21 mouse cellular contexts compared by ENCODE assay signal in the genomic region with DNA sequence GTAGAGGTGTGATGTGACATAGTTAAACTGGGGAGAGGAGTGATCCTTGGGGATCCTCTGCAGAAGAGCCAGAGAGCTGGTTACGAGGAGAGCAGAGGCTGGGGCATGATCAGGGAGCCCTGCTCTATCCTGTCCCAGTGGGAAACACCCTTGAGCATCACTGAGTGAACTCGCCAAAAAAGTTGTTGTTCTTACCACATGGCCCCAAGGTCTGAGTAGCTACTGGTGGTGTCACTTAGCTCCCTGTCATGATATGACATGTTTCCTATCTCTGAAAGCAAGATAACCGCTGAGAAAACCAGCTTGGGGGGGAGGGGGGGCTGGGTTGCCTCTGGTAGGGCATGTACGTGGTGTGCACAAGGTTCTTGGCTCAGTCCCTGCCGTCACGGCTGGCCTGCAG.
DNase-seq lines count a peak whose midpoint lies in the region; ATAC-seq and TF ChIP-seq lines count a peak whose summit lies in the region.
"Had no signal": no experiment of that assay in that cellular context is flagged by ENCODE, and none has a peak within 500 bp of the region (broad histone marks: within the 10 kb centered on the region; RNA-seq: fewer than 3 reads in every experiment).

No protein-coding gene starts in this region.

- intact Hi-C loops in heart, postnatal 14 days (cut with DNase I): no loop called here

- H3K27me3 ChIP-seq in cerebellum, adult 2 months (ENCODE audit: control insufficient read depth, insufficient read depth, low read length): no peaks in the 10 kb centered on the region
- no peaks in the 10 kb centered on the region for H3K27me3 ChIP-seq in heart, embryonic 16.5 days (ENCODE audit: control insufficient read depth, insufficient read depth, low read length)
- H3K27me3 ChIP-seq in liver, embryonic 16.5 days (ENCODE audit: control insufficient read depth, insufficient read depth, low read depth, low read length): no peaks in the 10 kb centered on the region
- H3K27me3 ChIP-seq in liver, postnatal 0 days (ENCODE audit: insufficient read depth, low read length): no peaks in the 10 kb centered on the region
- H3K27me3 ChIP-seq: embryonic facial prominence, embryonic 12.5 days; embryonic facial prominence, embryonic 15.5 days; hindbrain, embryonic 12.5 days; hindbrain, embryonic 15.5 days had no signal

- H3K4me2 ChIP-seq in heart, embryonic 16.5 days (ENCODE audit: low read depth, low read length): no peak overlapping the region
- H3K4me2 ChIP-seq in liver, embryonic 16.5 days (ENCODE audit: low read depth, low read length): no peak overlapping the region
- H3K4me2 ChIP-seq in liver, postnatal 0 days (ENCODE audit: low read depth, low read length): no peak overlapping the region
- H3K4me2 ChIP-seq: embryonic facial prominence, embryonic 12.5 days; embryonic facial prominence, embryonic 15.5 days; hindbrain, embryonic 12.5 days; hindbrain, embryonic 15.5 days had no signal

- peak; percentile 60; the same call in 1 of the 2 replicates for ATAC-seq in heart, embryonic 16.5 days (replicated peaks; ENCODE audit: extremely low read depth, insufficient read depth, low FRiP score)
- ATAC-seq in liver, embryonic 16.5 days (ENCODE audit: low read depth): peak; percentile 35
- ATAC-seq in liver, postnatal 0 days: no peak
- ATAC-seq: activated CD4-positive, CD25-positive, alpha-beta regulatory T cell, adult 4 months; forebrain, embryonic 14.5 days; forebrain, postnatal 0 days; intestine, postnatal 0 days had no signal

- peak overlapping the region; percentile 62; the same call in 1 of the 2 replicates for H3K27ac ChIP-seq in cerebellum, adult 2 months (ENCODE audit: insufficient read depth, low read length)
- H3K27ac ChIP-seq in heart, embryonic 16.5 days (ENCODE audit: low read length): no peak overlapping the region
- no peak overlapping the region for H3K27ac ChIP-seq in liver, embryonic 16.5 days (ENCODE audit: low read length)
- no peak overlapping the region for H3K27ac ChIP-seq in liver, postnatal 0 days (ENCODE audit: low read depth)
- H3K27ac ChIP-seq: embryonic facial prominence, embryonic 12.5 days; embryonic facial prominence, embryonic 15.5 days; gastrocnemius, adult 2 months; hindbrain, embryonic 12.5 days; hindbrain, embryonic 15.5 days had no signal

- H3K36me3 ChIP-seq in heart, embryonic 16.5 days (ENCODE audit: control insufficient read depth, insufficient read depth): peaks cover 50% of the 10 kb centered on the region
- H3K36me3 ChIP-seq in liver, embryonic 16.5 days (ENCODE audit: control insufficient read depth, insufficient read depth): peaks cover 9% of the 10 kb centered on the region; the same call in 1 of the 2 replicates
- peaks cover 16% of the 10 kb centered on the region; the same call in 1 of the 2 replicates for H3K36me3 ChIP-seq in liver, postnatal 0 days (replicated peaks; ENCODE audit: insufficient read depth, low read length)

- no peaks in the 10 kb centered on the region for H3K9me3 ChIP-seq in heart, embryonic 16.5 days (replicated peaks; ENCODE audit: control insufficient read depth, low read length)
- H3K9me3 ChIP-seq in liver, embryonic 16.5 days (replicated peaks; ENCODE audit: control insufficient read depth, low read length): no peaks in the 10 kb centered on the region
- H3K9me3 ChIP-seq in liver, postnatal 0 days (ENCODE audit: low read length): no peaks in the 10 kb centered on the region
- H3K9me3 ChIP-seq: embryonic facial prominence, embryonic 12.5 days; embryonic facial prominence, embryonic 15.5 days; hindbrain, embryonic 12.5 days; hindbrain, embryonic 15.5 days had no signal

- DNase-seq in cerebellum, adult 2 months: no peak
- DNase-seq in cerebellum, postnatal 25 days: no peak
- no peak for DNase-seq in heart, postnatal 14 days
- no peak for DNase-seq in liver, postnatal 0 days
- DNase-seq: adrenal gland, postnatal 10 days; adrenal gland, postnatal 36 days; cerebellum, adult 8-10 months; cerebellum, postnatal 14 days; gastrocnemius, adult 2 months; gastrocnemius, postnatal 14 days; heart, adult 11 months had no signal

- H3K4me3 ChIP-seq in cerebellum, adult 2 months (replicated peaks; ENCODE audit: insufficient read depth, low read depth, low read length): no peak overlapping the region
- H3K4me3 ChIP-seq in heart, embryonic 16.5 days (ENCODE audit: low read length): no peak overlapping the region
- no peak overlapping the region for H3K4me3 ChIP-seq in liver, embryonic 16.5 days (ENCODE audit: low read depth, low read length)
- no peak overlapping the region for H3K4me3 ChIP-seq in liver, postnatal 0 days (ENCODE audit: low read depth, low read length)
- H3K4me3 ChIP-seq: embryonic facial prominence, embryonic 12.5 days; embryonic facial prominence, embryonic 15.5 days; gastrocnemius, adult 2 months; hindbrain, embryonic 12.5 days; hindbrain, embryonic 15.5 days had no signal

- TF ChIP-seq CTCF in cerebellum, adult 2 months (IDR thresholded peaks at IDR 0.05; ENCODE audit: borderline replicate concordance, insufficient read depth, low read depth, low read length): no peak
- no peak for TF ChIP-seq CTCF in liver, postnatal 0 days (IDR thresholded peaks at IDR 0.05; ENCODE audit: low read depth)

- H3K9ac ChIP-seq in heart, embryonic 16.5 days (ENCODE audit: low read length): no peak overlapping the region
- no peak overlapping the region for H3K9ac ChIP-seq in liver, embryonic 16.5 days (ENCODE audit: low read depth, low read length)
- H3K9ac ChIP-seq in liver, postnatal 0 days (replicated peaks): no peak overlapping the region
- H3K9ac ChIP-seq: embryonic facial prominence, embryonic 12.5 days; embryonic facial prominence, embryonic 15.5 days; forebrain, postnatal 0 days; hindbrain, embryonic 12.5 days; hindbrain, embryonic 15.5 days had no signal

- no peak for TF ChIP-seq EP300 in liver, postnatal 0 days (IDR thresholded peaks at IDR 0.05; ENCODE audit: low read depth)

- peaks cover 65% of the 10 kb centered on the region for H3K4me1 ChIP-seq in cerebellum, adult 2 months (ENCODE audit: control insufficient read depth, insufficient read depth, low read length)
- peaks cover 3% of the 10 kb centered on the region; the same call in 1 of the 2 replicates for H3K4me1 ChIP-seq in heart, embryonic 16.5 days (ENCODE audit: control insufficient read depth, insufficient read depth, low read length)
- peaks cover 11% of the 10 kb centered on the region for H3K4me1 ChIP-seq in liver, embryonic 16.5 days (ENCODE audit: control insufficient read depth, low read depth, low read length)
- H3K4me1 ChIP-seq in liver, postnatal 0 days (ENCODE audit: insufficient read depth): no peaks in the 10 kb centered on the region

- no peak for TF ChIP-seq POLR2A in cerebellum, adult 2 months (IDR thresholded peaks at IDR 0.05; ENCODE audit: borderline replicate concordance, insufficient read depth, low read length)

- 38% methylated on average over 6 of the region's 6 CpGs for WGBS in cerebellum, adult 2 months
- 42% methylated on average over 6 of the region's 6 CpGs for WGBS in heart, embryonic 16.5 days
- WGBS in liver, embryonic 16.5 days (ENCODE audit: insufficient replicate concordance): 48% methylated on average over 6 of the region's 6 CpGs
- WGBS in liver, postnatal 0 days (ENCODE audit: insufficient replicate concordance): 60% methylated on average over 6 of the region's 6 CpGs
